Mouse (Mus musculus) cerebellum, adult 2 months (tissue): ENCODE results near the gene Krtap3-3.

ENCODE experiments used
- CTCF ChIP-seq: fragments of 200-500 bp; IDR thresholded peaks from 2 replicates; pipeline ENCODE4 v1.5.1; 2011; ENCODE audit warnings: low read depth, mild to moderate bottlenecking, control low read depth, low read length, moderate library complexity, borderline replicate concordance; ENCODE audit not compliant: insufficient read depth
- POLR2A ChIP-seq: fragments of 200-500 bp; IDR thresholded peaks from 2 replicates; pipeline ENCODE4 v1.6.1; 2011; ENCODE audit warnings: low read length, control low read depth, borderline replicate concordance; ENCODE audit not compliant: insufficient read depth

- no peak for TF ChIP-seq CTCF
- TF ChIP-seq POLR2A, result no peak
Observed at GRCm38 (mm10) chr11:99590981-99591380, 40.3 kb upstream of the Krtap3-3 start, which contains the start of gene Krtap1-3.
